In the genomic region with DNA sequence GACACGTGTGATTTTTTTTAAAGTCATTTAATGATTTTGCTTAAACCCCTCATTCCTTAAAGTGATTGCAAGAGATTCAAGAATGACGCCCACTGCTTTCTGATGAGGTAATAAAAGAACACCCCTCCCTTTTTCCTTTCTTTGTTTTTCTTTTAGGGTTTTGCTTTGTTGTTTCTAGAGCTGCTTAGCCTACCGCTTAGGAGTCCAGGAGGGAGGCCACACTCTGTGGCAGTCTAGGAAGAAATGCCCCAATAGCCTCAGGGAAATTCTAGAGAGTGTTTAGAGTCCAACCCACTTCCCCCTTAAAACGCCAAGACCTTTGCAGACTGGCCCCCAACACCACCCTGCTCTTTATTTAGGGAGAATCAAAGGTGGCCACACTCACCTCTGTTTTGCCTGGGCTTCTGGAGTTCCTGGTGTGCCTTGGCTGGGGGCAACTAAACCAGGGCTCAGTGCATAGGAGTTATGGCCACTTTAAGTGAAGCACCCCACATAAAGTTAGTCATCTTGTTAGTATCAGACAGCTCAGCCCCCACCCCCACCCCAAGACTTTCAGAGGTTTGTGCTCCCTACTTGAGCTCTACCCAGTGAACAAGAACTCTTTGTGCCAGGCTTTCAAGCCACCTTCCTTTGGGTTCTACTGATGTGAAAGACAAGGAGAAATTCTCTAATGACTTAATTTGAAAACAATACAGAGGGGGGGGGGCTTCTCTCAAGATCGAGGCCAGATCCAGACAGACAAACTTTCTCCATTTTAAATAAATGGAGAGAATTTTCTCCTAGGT, we compare ENCODE assay signal across 19 mouse cellular contexts. TPM values are rescaled to one million over a fixed set of nuclear protein-coding genes. Genes with fewer than 3 reads are reported as not detected.
DNase-seq lines count a peak whose midpoint lies in the region; ATAC-seq and TF ChIP-seq lines count a peak whose summit lies in the region.
"Had no signal": no experiment of that assay in that cellular context is flagged by ENCODE, and none has a peak within 500 bp of the region (broad histone marks: within the 10 kb centered on the region; RNA-seq: fewer than 3 reads in every experiment).

No protein-coding gene starts in this region.

- TF ChIP-seq EP300 in liver, postnatal 0 days (IDR thresholded peaks at IDR 0.05; ENCODE audit: low read depth) = no peak

- peak overlapping the region; percentile 88 for H3K4me2 ChIP-seq in forebrain, embryonic 13.5 days
- H3K4me2 ChIP-seq in hindbrain, postnatal 0 days (ENCODE audit: low read depth, low read length) = peak overlapping the region; percentile 51
- peak overlapping the region; percentile 57 for H3K4me2 ChIP-seq in neural tube, embryonic 13.5 days
- no peak overlapping the region for H3K4me2 ChIP-seq in liver, postnatal 0 days (ENCODE audit: low read depth, low read length)
- H3K4me2 ChIP-seq: heart, embryonic 13.5 days; liver, embryonic 13.5 days had no signal

- no peak for ATAC-seq in forebrain, embryonic 13.5 days
- no peak for ATAC-seq in hindbrain, postnatal 0 days
- no peak for ATAC-seq in neural tube, embryonic 13.5 days (ENCODE audit: low read depth)
- ATAC-seq in liver, postnatal 0 days = no peak
- ATAC-seq: inflammation-experienced regulatory T-cells, adult 6 months had no signal

- H3K9me3 ChIP-seq in forebrain, embryonic 13.5 days (replicated peaks) = no peaks in the 10 kb centered on the region
- no peaks in the 10 kb centered on the region for H3K9me3 ChIP-seq in hindbrain, postnatal 0 days (ENCODE audit: low read length)
- no peaks in the 10 kb centered on the region for H3K9me3 ChIP-seq in neural tube, embryonic 13.5 days
- no peaks in the 10 kb centered on the region for H3K9me3 ChIP-seq in heart, embryonic 10.5 days
- H3K9me3 ChIP-seq in liver, postnatal 0 days (ENCODE audit: low read length) = no peaks in the 10 kb centered on the region
- H3K9me3 ChIP-seq: heart, embryonic 13.5 days; liver, embryonic 13.5 days had no signal

- DNase-seq in embryo, embryonic 11 days = peak; percentile 54
- peak; percentile 17 for DNase-seq in hindbrain, postnatal 0 days (ENCODE audit: low spot score)
- DNase-seq in heart, embryonic 10.5 days (ENCODE audit: low spot score) = no peak
- DNase-seq in liver, postnatal 0 days = no peak
- DNase-seq in lung, postnatal 14 days = no peak
- DNase-seq: adrenal gland, postnatal 25 days; cerebellum, adult 18-20 months; gastrocnemius, adult 2 months; kidney, postnatal 14 days; liver, embryonic 13.5 days had no signal

- TF ChIP-seq CTCF in hindbrain, postnatal 0 days (IDR thresholded peaks at IDR 0.05; ENCODE audit: low read depth) = no peak
- TF ChIP-seq CTCF in liver, postnatal 0 days (IDR thresholded peaks at IDR 0.05; ENCODE audit: low read depth) = no peak

- peak overlapping the region; percentile 87 for H3K4me3 ChIP-seq in forebrain, embryonic 13.5 days
- peak overlapping the region; percentile 47 for H3K4me3 ChIP-seq in hindbrain, postnatal 0 days (ENCODE audit: low read length)
- H3K4me3 ChIP-seq in neural tube, embryonic 13.5 days = peak overlapping the region; percentile 27
- no peak overlapping the region for H3K4me3 ChIP-seq in heart, embryonic 10.5 days
- H3K4me3 ChIP-seq in liver, postnatal 0 days (ENCODE audit: low read depth, low read length) = no peak overlapping the region
- H3K4me3 ChIP-seq: gastrocnemius, adult 2 months; heart, embryonic 13.5 days; liver, embryonic 13.5 days had no signal

- peaks cover 12% of the 10 kb centered on the region for H3K36me3 ChIP-seq in forebrain, embryonic 13.5 days (ENCODE audit: poor library complexity, severe bottlenecking)
- no peaks in the 10 kb centered on the region for H3K36me3 ChIP-seq in hindbrain, postnatal 0 days (ENCODE audit: insufficient read depth, low read length)
- H3K36me3 ChIP-seq in neural tube, embryonic 13.5 days = no peaks in the 10 kb centered on the region
- no peaks in the 10 kb centered on the region for H3K36me3 ChIP-seq in heart, embryonic 10.5 days
- no peaks in the 10 kb centered on the region for H3K36me3 ChIP-seq in liver, postnatal 0 days (replicated peaks; ENCODE audit: insufficient read depth, low read length)
- H3K36me3 ChIP-seq: heart, embryonic 13.5 days; liver, embryonic 13.5 days had no signal

- peaks cover 9% of the 10 kb centered on the region; the same call in 1 of the 2 replicates for H3K27me3 ChIP-seq in forebrain, embryonic 13.5 days
- peaks cover 56% of the 10 kb centered on the region for H3K27me3 ChIP-seq in hindbrain, postnatal 0 days (ENCODE audit: insufficient read depth, low read length)
- H3K27me3 ChIP-seq in neural tube, embryonic 13.5 days = peaks cover 94% of the 10 kb centered on the region
- peaks cover 100% of the 10 kb centered on the region for H3K27me3 ChIP-seq in heart, embryonic 10.5 days (ENCODE audit: insufficient read depth, poor library complexity, severe bottlenecking)
- peaks cover 94% of the 10 kb centered on the region for H3K27me3 ChIP-seq in liver, postnatal 0 days (ENCODE audit: insufficient read depth, low read length)

- WGBS in forebrain, embryonic 13.5 days = 2% methylated on average over 5 of the region's 5 CpGs
- WGBS in hindbrain, postnatal 0 days = 19% methylated on average over 5 of the region's 5 CpGs
- WGBS in neural tube, embryonic 13.5 days = 6% methylated on average over 5 of the region's 5 CpGs
- 1% methylated on average over 5 of the region's 5 CpGs for WGBS in heart, embryonic 10.5 days
- 2% methylated on average over 5 of the region's 5 CpGs for WGBS in liver, postnatal 0 days (ENCODE audit: insufficient replicate concordance)

- H3K4me1 ChIP-seq in forebrain, embryonic 13.5 days = peaks cover 61% of the 10 kb centered on the region
- H3K4me1 ChIP-seq in hindbrain, postnatal 0 days (ENCODE audit: insufficient read depth, low read length) = no peaks in the 10 kb centered on the region
- peaks cover 52% of the 10 kb centered on the region for H3K4me1 ChIP-seq in neural tube, embryonic 13.5 days (replicated peaks)
- peaks cover 38% of the 10 kb centered on the region for H3K4me1 ChIP-seq in heart, embryonic 10.5 days
- no peaks in the 10 kb centered on the region for H3K4me1 ChIP-seq in liver, postnatal 0 days (ENCODE audit: insufficient read depth)

- H3K27ac ChIP-seq in forebrain, embryonic 13.5 days = peak overlapping the region; percentile 97
- H3K27ac ChIP-seq in hindbrain, postnatal 0 days = peak overlapping the region; percentile 77; the same call in 1 of the 2 replicates
- H3K27ac ChIP-seq in neural tube, embryonic 13.5 days (replicated peaks) = no peak overlapping the region
- no peak overlapping the region for H3K27ac ChIP-seq in heart, embryonic 10.5 days
- H3K27ac ChIP-seq in liver, postnatal 0 days (ENCODE audit: low read depth) = no peak overlapping the region
- H3K27ac ChIP-seq: gastrocnemius, adult 2 months; heart, embryonic 13.5 days; liver, embryonic 13.5 days; stomach, postnatal 0 days had no signal

- H3K9ac ChIP-seq in forebrain, embryonic 13.5 days = peak overlapping the region; percentile 87
- peak overlapping the region; percentile 37 for H3K9ac ChIP-seq in hindbrain, postnatal 0 days (replicated peaks; ENCODE audit: low read length)
- peak overlapping the region; percentile 35; the same call in 1 of the 2 replicates for H3K9ac ChIP-seq in neural tube, embryonic 13.5 days
- H3K9ac ChIP-seq in liver, postnatal 0 days (replicated peaks) = no peak overlapping the region
- H3K9ac ChIP-seq: heart, embryonic 13.5 days; liver, embryonic 13.5 days had no signal

RNA-seq across cellular contexts. Expression of a gene that starts 4.5 kb away (rescaled TPM):
- polyA plus RNA-seq in forebrain, embryonic 13.5 days (2015; fragmentation: Nextera tagmentation; extraction: Ambion mirVana) = 7.7 and 8.8 TPM in 2 replicates
- 23.1 and 25.1 TPM in 2 replicates for total RNA-seq in hindbrain, postnatal 0 days (2014; rRNA removed)
- 2.5 and 2.7 TPM in 2 replicates for polyA plus RNA-seq in hindbrain, postnatal 0 days (2015; fragmentation: Nextera tagmentation; extraction: Ambion mirVana)
- 0.96 and 1.1 TPM in 2 replicates for polyA plus RNA-seq in neural tube, embryonic 13.5 days (2015; fragmentation: Nextera tagmentation; extraction: Ambion mirVana)
- not detected in 2 replicates for polyA plus RNA-seq in heart, embryonic 10.5 days (2016; fragmentation: Nextera tagmentation; extraction: Ambion mirVana)
- not detected in 2 replicates for polyA plus RNA-seq in liver, postnatal 0 days (2015; fragmentation: Nextera tagmentation; extraction: Ambion mirVana)
- total RNA-seq: adrenal gland, postnatal 25 days; CH12.LX; gastrocnemius, adult 2 months; megakaryocyte progenitor cell, adult 5-6 weeks; neutrophil, adult 5-6 weeks had no signal
- polyA plus RNA-seq: heart, embryonic 13.5 days; inflammation-experienced regulatory T-cells, adult 6 months; liver, embryonic 13.5 days; stomach, postnatal 0 days; urinary bladder, adult 2 months had no signal

Comparison
In these comparisons a context has a peak if more than half of its experiments do, and no peak if none do; other contexts are left out.
1. DNase-seq: peak in embryo, embryonic 11 days (single experiment) and hindbrain, postnatal 0 days (single experiment); none in heart, embryonic 10.5 days (single experiment), liver, postnatal 0 days (single experiment) and lung, postnatal 14 days (single experiment).
2. H3K27ac ChIP-seq: peak in forebrain, embryonic 13.5 days (single experiment) and hindbrain, postnatal 0 days (single experiment); none in neural tube, embryonic 13.5 days (single experiment), heart, embryonic 10.5 days (single experiment) and liver, postnatal 0 days (single experiment).
3. H3K4me3 ChIP-seq: peak in forebrain, embryonic 13.5 days (single experiment), hindbrain, postnatal 0 days (single experiment) and neural tube, embryonic 13.5 days (single experiment); none in heart, embryonic 10.5 days (single experiment) and liver, postnatal 0 days (single experiment).